Mouse (Mus musculus) MEL (cell line): ENCODE data around the gene Sirt4. TPM values are rescaled to one million over a fixed set of nuclear protein-coding genes. Genes with fewer than 3 reads are reported as not detected.

Source experiments
- DNase-seq: peaks from one replicate; pipeline ENCODE4 v3.0.0; 2011; ENCODE audit warnings: low read depth, low spot score
- H3K27ac ChIP-seq: 2 replicates; pipeline ENCODE4 v1.5.1; 2012; ENCODE audit warnings: low read depth, mild to moderate bottlenecking, control low read depth, low read length, moderate library complexity; ENCODE audit not compliant: control insufficient read depth
- H3K27me3 ChIP-seq, 2 experiments: fragments of 150-350 bp in 1 of 2; sonication (generic) in 1 of 2; 2 replicates each; pipeline ENCODE4 v1.6.1; 2012; ENCODE audit warnings: low read length in 2 of 2, mild to moderate bottlenecking in 2 of 2, improper control_type of control experiment in 1 of 2, moderate library complexity in 1 of 2; ENCODE audit not compliant: insufficient read depth in 2 of 2, control insufficient read depth in 1 of 2
- H3K36me3 ChIP-seq, 2 experiments: 2 replicates each; pipeline ENCODE4 v1.6.1; 2012 to 2014; ENCODE audit warnings: low read length in 2 of 2, improper control_type of control experiment in 1 of 2, inconsistent platforms in 1 of 2, mild to moderate bottlenecking in 1 of 2; ENCODE audit not compliant: insufficient read depth in 2 of 2, control insufficient read depth in 1 of 2
- H3K4me1 ChIP-seq, 2 experiments: fragments of 150-350 bp in 1 of 2; sonication (generic) in 1 of 2; 2 replicates each; pipeline ENCODE4 v1.6.1; 2012; ENCODE audit warnings: low read length in 2 of 2, improper control_type of control experiment in 1 of 2, mild to moderate bottlenecking in 1 of 2; ENCODE audit not compliant: insufficient read depth in 2 of 2, control insufficient read depth in 1 of 2
- H3K4me3 ChIP-seq, 2 experiments: fragments of 150-350 bp in 1 of 2; sonication (generic) in 1 of 2; 2 replicates each; pipeline ENCODE4 v1.5.1; 2012; ENCODE audit warnings: low read depth in 2 of 2, low read length in 2 of 2, mild to moderate bottlenecking in 2 of 2, moderate library complexity in 2 of 2, control low read depth in 1 of 2, improper control_type of control experiment in 1 of 2; ENCODE audit not compliant: control insufficient read depth in 1 of 2, insufficient read depth in 1 of 2
- H3K79me2 ChIP-seq: 2 replicates; pipeline ENCODE4 v1.6.1; 2012; ENCODE audit warnings: mild to moderate bottlenecking, low read length, moderate library complexity; ENCODE audit not compliant: control insufficient read depth, poor library complexity, insufficient read depth
- H3K9ac ChIP-seq: 2 replicates; pipeline ENCODE4 v1.6.1; 2012; ENCODE audit warnings: low read depth, mild to moderate bottlenecking, control low read depth, low read length, moderate library complexity; ENCODE audit not compliant: control insufficient read depth, poor library complexity, severe bottlenecking
- H3K9me3 ChIP-seq: fragments of 150-350 bp; sonication (generic); replicated peaks from 2 replicates; pipeline ENCODE4 v1.6.1; 2012; ENCODE audit warnings: mild to moderate bottlenecking, low read length, improper control_type of control experiment, moderate library complexity; ENCODE audit not compliant: insufficient read depth
- BHLHE40 ChIP-seq: IDR thresholded peaks from 2 replicates; pipeline ENCODE4 v1.6.1; 2012; ENCODE audit warnings: low read depth, mild to moderate bottlenecking, inconsistent platforms, low read length, improper control_type of control experiment, borderline replicate concordance
- CHD1 ChIP-seq: IDR thresholded peaks from 2 replicates; pipeline ENCODE4 v1.6.1; 2012; ENCODE audit warnings: low read depth, mild to moderate bottlenecking, inconsistent platforms, low read length, improper control_type of control experiment
- CHD2 ChIP-seq: IDR thresholded peaks from 2 replicates; pipeline ENCODE4 v1.6.1; 2011; ENCODE audit warnings: low read length, improper control_type of control experiment
- CTCF ChIP-seq, 3 experiments: IDR thresholded peaks in 2 of 3; conservative IDR thresholded peaks in 1 of 3; 2 replicates each; pipeline ENCODE4 v1.5.1; 2011 to 2012; ENCODE audit warnings: low read length in 3 of 3, low read depth in 2 of 3, mild to moderate bottlenecking in 2 of 3, improper control_type of control experiment in 1 of 3, inconsistent platforms in 1 of 3, mixed read lengths in 1 of 3, moderate library complexity in 1 of 3; ENCODE audit not compliant: control insufficient read depth in 1 of 3, insufficient read depth in 1 of 3, poor library complexity in 1 of 3, severe bottlenecking in 1 of 3
- E2F4 ChIP-seq: IDR thresholded peaks from 2 replicates; pipeline ENCODE4 v1.6.1; 2011; ENCODE audit warnings: low read depth, low read length, improper control_type of control experiment, borderline replicate concordance
- EP300 ChIP-seq, 2 experiments: IDR thresholded peaks; 2 replicates each; pipeline ENCODE4 v1.6.1; 2011; ENCODE audit warnings: improper control_type of control experiment in 2 of 2, low read length in 2 of 2, low read depth in 1 of 2, mild to moderate bottlenecking in 1 of 2
- GABPA ChIP-seq: IDR thresholded peaks from 2 replicates; pipeline ENCODE4 v1.6.1; 2012; ENCODE audit warnings: low read depth, mild to moderate bottlenecking, inconsistent platforms, low read length, improper control_type of control experiment, moderate library complexity
- GATA1 ChIP-seq: IDR thresholded peaks from 2 replicates; pipeline ENCODE4 v1.6.1; 2011; ENCODE audit warnings: low read depth, low read length, improper control_type of control experiment
- HCFC1 ChIP-seq: IDR thresholded peaks from 2 replicates; pipeline ENCODE4 v1.6.1; 2012; ENCODE audit warnings: low read depth, mild to moderate bottlenecking, inconsistent platforms, low read length, improper control_type of control experiment, moderate library complexity
- JUND ChIP-seq: IDR thresholded peaks from 2 replicates; pipeline ENCODE4 v1.6.1; 2011; ENCODE audit warnings: low read depth, mild to moderate bottlenecking, improper control_type of control experiment, low read length
- MAZ ChIP-seq: IDR thresholded peaks from 2 replicates; pipeline ENCODE4 v1.6.1; 2012; ENCODE audit warnings: low read depth, mild to moderate bottlenecking, inconsistent platforms, low read length, improper control_type of control experiment
- MYB ChIP-seq: IDR thresholded peaks from 2 replicates; pipeline ENCODE4 v1.6.1; 2011; ENCODE audit warnings: mild to moderate bottlenecking, low read depth, low read length, improper control_type of control experiment
- NRF1 ChIP-seq: IDR thresholded peaks from 2 replicates; pipeline ENCODE4 v1.6.1; 2014; ENCODE audit warnings: low read depth, mild to moderate bottlenecking, inconsistent platforms, low read length, improper control_type of control experiment, moderate library complexity; ENCODE audit not compliant: poor library complexity, insufficient read depth, severe bottlenecking
- POLR2A ChIP-seq, 2 experiments: IDR thresholded peaks; 2 replicates each; pipeline ENCODE4 v1.6.1; 2011 to 2012; ENCODE audit warnings: low read length in 2 of 2, mild to moderate bottlenecking in 2 of 2, control low read depth in 1 of 2, improper control_type of control experiment in 1 of 2, low read depth in 1 of 2, moderate library complexity in 1 of 2; ENCODE audit not compliant: control insufficient read depth in 1 of 2, insufficient read depth in 1 of 2, poor library complexity in 1 of 2
- POLR2AphosphoS2 ChIP-seq: IDR thresholded peaks from 2 replicates; pipeline ENCODE4 v1.6.1; 2011; ENCODE audit warnings: low read length, improper control_type of control experiment
- RCOR1 ChIP-seq: IDR thresholded peaks from 2 replicates; pipeline ENCODE4 v1.6.1; 2012; ENCODE audit warnings: low read depth, mild to moderate bottlenecking, inconsistent platforms, low read length, improper control_type of control experiment
- SIN3A ChIP-seq: IDR thresholded peaks from 2 replicates; pipeline ENCODE4 v1.6.1; 2012; ENCODE audit warnings: low read length, improper control_type of control experiment, inconsistent platforms
- SMC3 ChIP-seq: IDR thresholded peaks from 2 replicates; pipeline ENCODE4 v1.6.1; 2011; ENCODE audit warnings: low read depth, low read length, improper control_type of control experiment
- TAL1 ChIP-seq: IDR thresholded peaks from 2 replicates; pipeline ENCODE4 v1.6.1; 2012; ENCODE audit warnings: mild to moderate bottlenecking, inconsistent platforms, low read length, moderate library complexity, mixed read lengths
- TBP ChIP-seq: IDR thresholded peaks from 2 replicates; pipeline ENCODE4 v1.8.0; 2011; ENCODE audit warnings: low read depth, low read length, improper control_type of control experiment
- UBTF ChIP-seq: IDR thresholded peaks from 2 replicates; pipeline ENCODE4 v1.6.1; 2012; ENCODE audit warnings: low read depth, mild to moderate bottlenecking, inconsistent platforms, low read length, improper control_type of control experiment, moderate library complexity, borderline replicate concordance; ENCODE audit not compliant: insufficient read depth
- USF1 ChIP-seq: IDR thresholded peaks from 2 replicates; pipeline ENCODE4 v1.6.1; 2014; ENCODE audit warnings: low read depth, mild to moderate bottlenecking, inconsistent platforms, low read length, improper control_type of control experiment, moderate library complexity
- USF2 ChIP-seq, 2 experiments: IDR thresholded peaks; 2 replicates each; pipeline ENCODE4 v1.6.1; 2011 to 2012; ENCODE audit warnings: improper control_type of control experiment in 2 of 2, low read length in 2 of 2, borderline replicate concordance in 1 of 2, inconsistent platforms in 1 of 2, low read depth in 1 of 2, mild to moderate bottlenecking in 1 of 2; ENCODE audit not compliant: insufficient read depth in 1 of 2
- ZC3H11A ChIP-seq: IDR thresholded peaks from 2 replicates; pipeline ENCODE4 v1.6.1; 2012; ENCODE audit warnings: low read depth, mild to moderate bottlenecking, inconsistent platforms, low read length, improper control_type of control experiment
- ZKSCAN1 ChIP-seq: IDR thresholded peaks from 2 replicates; pipeline ENCODE4 v1.6.1; 2012; ENCODE audit warnings: low read depth, mild to moderate bottlenecking, inconsistent platforms, low read length, improper control_type of control experiment, moderate library complexity
- ZMIZ1 ChIP-seq: IDR thresholded peaks from 2 replicates; pipeline ENCODE4 v1.6.1; 2012; ENCODE audit warnings: low read depth, mild to moderate bottlenecking, inconsistent platforms, low read length, improper control_type of control experiment, moderate library complexity
- ZNF384 ChIP-seq: IDR thresholded peaks from 2 replicates; pipeline ENCODE4 v1.6.1; 2012; ENCODE audit warnings: low read depth, mild to moderate bottlenecking, inconsistent platforms, low read length, improper control_type of control experiment
- polyA plus RNA-seq, 2 experiments: library from polyadenylated mRNA; stranded (reverse) in 1 of 2; unstranded in 1 of 2; fragments of >175 nt in 1 of 2; fragments of >200 nt in 1 of 2; gene quantifications; 2 replicates each; pipeline versions ENCODE4 v1.2.1 to v1.2.4; 2012; ENCODE audit warnings: low replicate concordance in 2 of 2, low read depth in 1 of 2; ENCODE audit not compliant: insufficient read length in 2 of 2, insufficient read depth in 1 of 2, missing spikeins in 1 of 2
- total RNA-seq: library from RNA; depleted of rRNA; stranded (reverse); fragments of 300-350 nt; gene quantifications from 2 replicates; pipeline ENCODE4 v1.2.3, GENCODE M21; 2012

The Sirt4 gene
- total and polyA plus RNA-seq, 3 experiments: 9.2 to 10.3 TPM; not detected in 1

DNA sequence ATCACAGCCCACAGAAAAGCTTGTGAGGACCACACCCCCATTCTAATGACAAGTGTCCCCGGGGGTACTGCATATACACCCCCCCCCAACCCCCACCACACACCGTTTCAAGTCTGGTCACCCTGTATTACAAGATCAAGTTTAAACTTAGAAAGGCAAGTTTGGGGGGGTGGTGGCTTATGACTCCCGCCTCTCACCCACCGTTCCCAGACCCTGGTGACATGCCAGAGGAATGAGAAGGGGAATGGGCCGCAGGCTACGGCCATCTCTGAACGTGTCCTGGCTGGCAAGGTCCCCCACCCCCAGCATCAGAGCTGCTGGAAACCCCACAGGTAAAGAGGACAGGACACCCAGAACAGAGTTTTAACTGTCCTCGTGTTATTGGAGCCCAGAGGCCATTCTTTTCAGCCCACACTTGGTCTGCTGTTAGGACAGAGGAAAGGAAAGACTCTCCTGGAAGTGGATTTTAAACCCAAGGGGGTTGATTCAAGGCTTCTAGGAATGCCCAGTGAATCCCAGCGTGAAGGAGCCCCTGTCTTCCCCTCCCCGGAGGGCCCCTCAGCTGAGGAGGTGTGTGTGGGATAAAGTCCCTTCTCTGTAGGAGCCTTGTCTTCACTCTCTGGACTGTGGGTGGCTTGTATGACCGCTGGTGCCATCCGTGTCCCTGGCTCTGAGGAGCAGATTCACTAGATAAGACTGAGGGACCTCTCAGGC lies 22.9 kb upstream of the Sirt4 start:
- no peaks in the 10 kb centered on the region for H3K9me3 ChIP-seq
- H3K36me3 ChIP-seq: peaks cover 0 to 2% of the 10 kb centered on the region in 2 experiments; a peak in 1 of 4 replicates
- H3K4me3 ChIP-seq: peak overlapping the region; percentile 91 to 98
- H3K79me2 ChIP-seq: peaks cover 16% of the 10 kb centered on the region
- no peaks in the 10 kb centered on the region for H3K27me3 ChIP-seq
- H3K9ac ChIP-seq: peak overlapping the region; percentile 98
- peaks cover 0 to 8% of the 10 kb centered on the region in 2 experiments; a peak in 1 of 4 replicates for H3K4me1 ChIP-seq
- DNase-seq: no peak
- TF ChIP-seq SIN3A (no peak), EP300 (IDR thresholded peaks at IDR 0.05; ENCODE audit: low read depth in 1 of 2, low read length in 2 of 2) (no peak), BHLHE40 (no peak), HCFC1 (no peak), ZMIZ1 (no peak), ZKSCAN1 (no peak), ZC3H11A (no peak), GABPA (no peak), RCOR1 (no peak), UBTF (no peak), CHD1 (no peak), TBP (no peak), MAZ (no peak), USF1 (no peak), ZNF384 (no peak)
- TF ChIP-seq, all 39 proteins: peak for 0
- H3K27ac ChIP-seq: no peak overlapping the region

DNA sequence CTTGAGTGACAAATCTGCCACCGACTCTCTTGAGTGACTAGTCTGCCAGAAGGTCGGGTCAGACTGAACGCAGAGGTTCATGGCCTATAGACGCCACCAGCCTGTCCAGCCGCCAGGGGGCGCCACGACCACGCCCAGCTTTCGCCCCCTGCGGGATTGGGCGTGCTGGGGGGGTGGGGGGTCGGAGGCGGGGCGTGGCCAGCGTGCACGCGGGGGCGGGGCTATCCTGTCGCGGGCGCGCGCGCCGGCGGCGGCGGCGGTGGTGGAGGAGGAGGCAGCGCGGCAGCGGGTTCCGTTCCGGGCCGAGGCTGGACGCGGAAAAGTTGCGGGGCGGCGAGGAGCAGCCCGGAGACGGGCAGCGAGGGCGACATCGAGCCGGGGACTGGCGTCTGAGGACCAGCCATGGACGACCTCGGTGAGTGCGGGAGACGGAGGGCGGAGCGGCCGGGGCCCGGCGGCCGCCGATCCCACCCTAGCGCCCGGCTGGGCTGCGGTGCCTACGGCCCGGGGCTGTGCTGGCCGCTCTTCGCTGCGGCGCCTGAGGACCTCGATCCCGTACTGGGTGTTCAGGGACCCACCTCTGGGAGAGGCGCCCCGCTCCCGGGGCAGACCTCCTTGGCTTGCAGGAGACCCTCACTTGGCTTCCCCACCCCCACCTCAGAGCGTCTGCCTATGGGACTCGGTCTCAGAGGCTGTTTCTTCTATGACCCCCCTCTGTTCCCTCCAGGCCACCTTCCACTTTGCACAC lies 22.1 kb upstream of the Sirt4 start, which contains the start of gene Pxn:
TSS of gene Pxn (plus strand) at position 223 of the 748 bp plus-strand sequence.
- H3K27ac ChIP-seq: no peak within 1 kb of the TSS
- H3K79me2 ChIP-seq: peaks cover 16% of the 10 kb centered on the region
- no peaks in the 10 kb centered on the region for H3K27me3 ChIP-seq
- peak within 1 kb of the TSS; percentile 91 to 98 for H3K4me3 ChIP-seq
- H3K9me3 ChIP-seq: no peaks in the 10 kb centered on the region
- peaks cover 0 to 2% of the 10 kb centered on the region in 2 experiments; a peak in 1 of 4 replicates for H3K36me3 ChIP-seq
- H3K9ac ChIP-seq: peak within 1 kb of the TSS; percentile 98
- DNase-seq: peak; percentile 90
- peaks cover 0 to 8% of the 10 kb centered on the region in 2 experiments; a peak in 1 of 4 replicates for H3K4me1 ChIP-seq
- no peak for TF ChIP-seq GATA1
- no peak for TF ChIP-seq JUND
- peak; percentile 69 to 98 (median 94) for TF ChIP-seq CTCF (IDR thresholded peaks at IDR 0.05 in 2 of 3, conservative IDR thresholded peaks at IDR 0.05 in 1 of 3; ENCODE audit: control insufficient read depth in 1 of 3, insufficient read depth in 1 of 3, low read depth in 2 of 3, low read length in 3 of 3, poor library complexity in 1 of 3, severe bottlenecking in 1 of 3)
- no peak for TF ChIP-seq EP300 (IDR thresholded peaks at IDR 0.05; ENCODE audit: low read depth in 1 of 2, low read length in 2 of 2)
- peak; percentile 80 to 90; a peak in 3 of 4 replicates for TF ChIP-seq POLR2A (IDR thresholded peaks at IDR 0.05; ENCODE audit: control insufficient read depth in 1 of 2, insufficient read depth in 1 of 2, low read depth in 1 of 2, low read length in 2 of 2, poor library complexity in 1 of 2)
- TF ChIP-seq USF2 (IDR thresholded peaks at IDR 0.05; ENCODE audit: borderline replicate concordance in 1 of 2, insufficient read depth in 1 of 2, low read depth in 1 of 2, low read length in 2 of 2): no peak
- TF ChIP-seq SMC3: peak; percentile 92
- no peak for TF ChIP-seq TBP
- TF ChIP-seq NRF1: no peak
- TF ChIP-seq CHD2: no peak
- TF ChIP-seq POLR2AphosphoS2: peak; percentile 82; the same call in 1 of the 2 replicates
- 0 out of 2 replicates have a peak, but pooled peaks have one; percentile 10 for TF ChIP-seq ZNF384
- no peak for TF ChIP-seq MYB
- peak; percentile 46; the same call in 1 of the 2 replicates for TF ChIP-seq HCFC1
- no peak for TF ChIP-seq E2F4
- peak; percentile 75; the same call in 1 of the 2 replicates for TF ChIP-seq ZMIZ1
- TF ChIP-seq SIN3A: peak; percentile 50
- TF ChIP-seq TAL1: no peak
- peak; percentile 93 for TF ChIP-seq MAZ
- TF ChIP-seq ZC3H11A: peak; percentile 83
